Mouse (Mus musculus) MEL (cell line): Measurements from ENCODE around the gene Ncam2.
A peak's percentile ranks its signal among the peaks of the same experiment; 100 is the strongest.

Experiments used
- CTCF ChIP-seq, 3 experiments: IDR thresholded peaks in 2 of 3; conservative IDR thresholded peaks in 1 of 3; 2 replicates each; pipeline ENCODE4 v1.5.1; 2011 to 2012; ENCODE audit warnings: low read length in 3 of 3, low read depth in 2 of 3, mild to moderate bottlenecking in 2 of 3, improper control_type of control experiment in 1 of 3, inconsistent platforms in 1 of 3, mixed read lengths in 1 of 3, moderate library complexity in 1 of 3; ENCODE audit not compliant: control insufficient read depth in 1 of 3, insufficient read depth in 1 of 3, poor library complexity in 1 of 3, severe bottlenecking in 1 of 3
- NRF1 ChIP-seq: IDR thresholded peaks from 2 replicates; pipeline ENCODE4 v1.6.1; 2014; ENCODE audit warnings: low read depth, mild to moderate bottlenecking, inconsistent platforms, low read length, improper control_type of control experiment, moderate library complexity; ENCODE audit not compliant: poor library complexity, insufficient read depth, severe bottlenecking

DNA sequence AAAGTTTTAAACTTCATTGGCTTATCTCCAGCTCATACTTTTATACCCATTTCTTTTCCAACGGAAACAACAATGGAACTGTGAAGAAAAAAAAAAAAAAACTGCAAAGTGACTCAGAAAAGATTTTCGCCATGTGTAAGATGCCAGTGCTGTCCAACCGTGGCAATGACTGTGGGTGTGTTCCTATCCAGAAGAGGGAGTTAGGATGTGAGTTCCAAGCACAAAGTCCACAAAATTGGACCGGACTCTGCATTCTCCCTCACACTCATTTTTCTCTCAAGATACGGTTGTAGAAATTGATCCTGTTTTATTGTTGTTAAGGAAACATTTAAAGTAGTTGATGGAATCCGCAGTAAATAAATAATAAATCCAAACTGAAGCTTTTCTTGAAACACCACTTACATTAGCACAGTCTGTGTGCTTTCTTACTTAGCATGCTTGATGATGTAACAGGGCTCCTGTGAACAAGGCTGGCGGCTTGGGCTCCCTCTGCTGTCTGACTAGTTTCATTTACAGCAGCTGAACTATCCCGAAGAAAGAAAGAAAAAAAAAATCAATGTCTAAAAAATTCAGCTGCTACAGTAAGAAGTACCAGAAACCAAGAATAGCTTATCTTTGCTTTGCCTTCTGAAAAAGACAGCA lies 25.1 kb upstream of the Ncam2 start:
- TF ChIP-seq NRF1, result no peak
- peak in 2 of 3 experiments; percentile 36; a peak in 4 of 6 replicates for TF ChIP-seq CTCF (IDR thresholded peaks at IDR 0.05 in 2 of 3, conservative IDR thresholded peaks at IDR 0.05 in 1 of 3; ENCODE audit: control insufficient read depth in 1 of 3, insufficient read depth in 1 of 3, low read depth in 2 of 3, low read length in 3 of 3, poor library complexity in 1 of 3, severe bottlenecking in 1 of 3)
